Mouse (Mus musculus): Measurements from ENCODE around the gene Gm1043. TPM values are rescaled to one million over a fixed set of nuclear protein-coding genes. Genes with fewer than 3 reads are reported as not detected.

The Gm1043 gene
- polyA plus RNA-seq, 1 experiment from 2014 or later, result not detected

DNA sequence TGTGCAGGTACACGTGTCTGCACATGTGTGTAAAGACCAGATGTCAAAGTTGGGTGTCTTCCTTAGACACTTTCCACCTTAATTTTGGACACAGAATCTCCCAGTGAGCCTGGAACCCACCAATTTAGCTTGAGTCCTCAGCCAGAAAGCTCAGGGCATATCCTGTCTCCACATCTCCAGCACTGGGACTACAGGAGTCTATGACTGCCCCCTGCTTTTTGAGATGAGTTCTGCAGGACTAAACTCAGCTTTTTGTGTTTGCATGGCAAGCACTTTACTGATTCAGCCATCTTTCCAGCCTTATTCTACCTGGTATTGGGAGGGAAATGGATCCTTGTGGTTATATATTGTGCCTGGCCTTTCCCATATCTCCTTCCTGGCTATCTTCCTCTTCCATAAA lies 120.2 kb downstream of the Gm1043 start:
- H3K4me1 ChIP-seq (replicated peaks), result 0 out of 2 replicates have a peak, but pooled peaks cover 3% of the 10 kb centered on the region
- H3K27me3 ChIP-seq, result peaks cover 8% of the 10 kb centered on the region; the same call in 1 of the 2 replicates
- H3K36me3 ChIP-seq, result no peaks in the 10 kb centered on the region
- no peak overlapping the region for H3K4me3 ChIP-seq (replicated peaks)
- 0 out of 2 replicates have a peak, but pooled peaks cover 6% of the 10 kb centered on the region for H3K9me3 ChIP-seq
- H3K4me2 ChIP-seq, result no peak overlapping the region
- ATAC-seq (ENCODE audit: insufficient number of reproducible peaks, insufficient read depth, low FRiP score, low TSS enrichment, low read depth), result no peak
- H3K9ac ChIP-seq (replicated peaks), result no peak overlapping the region
- WGBS, result 80% methylated on average over 1 of the region's 1 CpGs
- no peak overlapping the region for H3K27ac ChIP-seq

DNA sequence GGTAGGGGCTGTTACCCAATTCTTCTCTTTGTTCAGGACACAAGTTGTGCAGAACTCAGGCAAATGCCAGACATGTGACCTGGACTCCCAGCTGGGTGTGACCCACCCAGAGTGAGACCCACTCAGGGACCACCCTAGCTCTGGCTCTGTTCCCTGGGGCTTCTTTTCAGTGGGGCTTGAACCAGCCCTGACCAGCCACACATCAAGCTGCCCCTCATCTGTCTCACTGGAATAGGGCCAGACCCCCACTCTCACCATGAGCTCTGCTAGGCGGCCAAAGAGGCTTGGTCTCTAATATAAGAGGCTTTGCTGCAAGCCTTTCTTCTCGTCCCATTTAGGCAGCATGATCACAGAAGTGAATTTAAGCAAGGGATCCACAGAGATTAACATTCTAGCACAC lies 121.2 kb downstream of the Gm1043 start:
- Histone ChIP-seq H3K4me3 (replicated peaks) (no peak overlapping the region), H3K4me1 (replicated peaks) (0 out of 2 replicates have a peak, but pooled peaks cover 3% of the 10 kb centered on the region), H3K36me3 (no peaks in the 10 kb centered on the region), H3K4me2 (no peak overlapping the region), H3K27me3 (0 out of 2 replicates have a peak, but pooled peaks cover 5% of the 10 kb centered on the region), H3K9ac (replicated peaks) (no peak overlapping the region), H3K27ac (no peak overlapping the region), H3K9me3 (0 out of 2 replicates have a peak, but pooled peaks cover 6% of the 10 kb centered on the region)
- WGBS, result 73% methylated on average over 2 of the region's 2 CpGs
- no peak for ATAC-seq (ENCODE audit: insufficient number of reproducible peaks, insufficient read depth, low FRiP score, low TSS enrichment, low read depth)

DNA sequence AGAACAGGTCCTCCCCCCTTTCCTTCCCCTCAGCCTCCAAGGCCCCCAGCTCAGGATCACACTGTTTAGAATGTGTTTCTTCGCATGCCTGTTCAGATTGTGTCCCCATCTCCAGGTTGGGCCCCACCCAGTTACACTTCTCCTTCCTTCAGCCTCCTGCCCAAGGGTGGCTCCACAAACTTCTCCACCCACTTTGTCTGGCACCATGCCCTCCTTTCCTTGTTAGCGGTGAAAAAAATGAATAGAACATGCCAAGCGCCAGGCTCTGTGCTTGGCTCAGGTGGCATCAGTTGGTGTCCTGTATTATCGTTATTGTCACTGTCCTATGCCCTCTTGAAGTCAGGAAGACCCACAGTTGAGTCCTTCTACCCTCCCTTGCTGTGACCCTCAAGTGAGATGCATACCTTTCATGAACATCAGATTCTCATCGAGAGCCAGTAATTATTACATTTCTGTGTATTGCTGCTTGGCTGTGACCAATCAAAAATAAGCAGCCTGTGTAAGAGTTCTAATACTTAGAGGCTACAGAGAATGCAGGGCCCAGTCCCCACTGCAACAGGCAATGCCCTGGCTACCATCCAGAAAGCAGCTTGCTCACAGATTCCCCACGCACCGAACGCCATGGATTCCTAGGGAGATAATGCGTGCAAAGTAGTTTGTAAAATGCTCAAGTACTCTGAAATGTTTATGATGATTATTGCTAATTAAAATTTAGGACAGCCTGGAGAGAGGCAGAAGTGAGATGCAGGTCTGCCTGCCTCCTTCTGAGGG lies 128.0 kb downstream of the Gm1043 start:
- no peak for ATAC-seq (ENCODE audit: insufficient number of reproducible peaks, insufficient read depth, low FRiP score, low TSS enrichment, low read depth)
- H3K27ac ChIP-seq, result no peak overlapping the region
- H3K9me3 ChIP-seq, result 0 out of 2 replicates have a peak, but pooled peaks cover 4% of the 10 kb centered on the region
- H3K4me3 ChIP-seq (replicated peaks), result no peak overlapping the region
- H3K4me1 ChIP-seq (replicated peaks), result 0 out of 2 replicates have a peak, but pooled peaks cover 3% of the 10 kb centered on the region
- WGBS, result 85% methylated on average over 9 of the region's 9 CpGs
- H3K27me3 ChIP-seq, result peaks cover 3% of the 10 kb centered on the region
- no peak overlapping the region for H3K4me2 ChIP-seq
- no peaks in the 10 kb centered on the region for H3K36me3 ChIP-seq
- H3K9ac ChIP-seq (replicated peaks), result no peak overlapping the region

DNA sequence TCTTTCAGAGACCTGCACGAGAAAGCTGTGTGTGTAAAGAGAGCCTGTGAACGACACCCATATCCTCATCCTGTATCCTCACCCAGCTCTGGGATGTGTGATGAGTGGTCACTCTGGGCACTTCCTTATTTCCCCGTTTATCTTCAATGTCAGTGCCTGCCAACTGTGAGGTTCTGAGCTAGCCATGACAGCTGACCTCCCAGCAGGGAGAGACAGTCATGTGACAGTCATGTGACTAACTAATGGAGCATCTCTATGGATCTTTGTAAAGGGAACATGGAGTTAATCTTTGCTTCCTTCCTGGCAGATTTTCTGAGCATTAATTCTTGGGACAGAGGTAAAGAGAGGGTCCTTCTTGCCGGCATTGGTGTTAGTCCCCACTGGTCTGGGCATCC lies 128.5 kb downstream of the Gm1043 start:
- H3K4me3 ChIP-seq (replicated peaks), result no peak overlapping the region
- H3K27ac ChIP-seq, result no peak overlapping the region
- no peaks in the 10 kb centered on the region for H3K9me3 ChIP-seq
- no peaks in the 10 kb centered on the region for H3K36me3 ChIP-seq
- ATAC-seq (ENCODE audit: insufficient number of reproducible peaks, insufficient read depth, low FRiP score, low TSS enrichment, low read depth), result no peak
- WGBS, result 78% methylated on average over 4 of the region's 4 CpGs
- no peak overlapping the region for H3K4me2 ChIP-seq
- peaks cover 3% of the 10 kb centered on the region for H3K27me3 ChIP-seq
- H3K4me1 ChIP-seq (replicated peaks), result 0 out of 2 replicates have a peak, but pooled peaks cover 3% of the 10 kb centered on the region
- H3K9ac ChIP-seq (replicated peaks), result no peak overlapping the region

DNA sequence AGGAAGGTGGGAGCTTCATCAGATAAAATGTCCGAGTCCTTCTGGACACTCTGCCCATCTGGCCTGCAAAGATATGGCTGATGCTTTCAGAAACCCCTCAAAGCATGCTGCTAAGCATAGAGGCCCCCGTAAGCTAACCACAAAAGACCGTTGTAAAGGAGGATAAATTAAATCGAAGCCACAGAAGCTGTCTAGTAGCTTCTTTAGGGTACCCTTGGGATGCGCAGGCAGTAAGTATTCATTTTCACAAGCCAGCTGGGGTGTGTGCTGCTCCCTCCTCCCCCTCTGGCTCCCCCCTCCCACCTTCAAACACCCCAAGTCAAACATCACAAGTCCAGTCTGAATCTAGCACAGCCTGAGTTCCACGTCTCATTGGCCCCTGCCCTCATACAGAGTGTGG lies 129.4 kb downstream of the Gm1043 start:
- 81% methylated on average over 6 of the region's 6 CpGs for WGBS
- 0 out of 2 replicates have a peak, but pooled peaks cover 3% of the 10 kb centered on the region for H3K4me1 ChIP-seq (replicated peaks)
- no peak overlapping the region for H3K4me2 ChIP-seq
- H3K9me3 ChIP-seq, result no peaks in the 10 kb centered on the region
- peaks cover 3% of the 10 kb centered on the region for H3K27me3 ChIP-seq
- no peaks in the 10 kb centered on the region for H3K36me3 ChIP-seq
- ATAC-seq (ENCODE audit: insufficient number of reproducible peaks, insufficient read depth, low FRiP score, low TSS enrichment, low read depth), result no peak
- H3K9ac ChIP-seq (replicated peaks), result no peak overlapping the region
- H3K27ac ChIP-seq, result no peak overlapping the region
- H3K4me3 ChIP-seq (replicated peaks), result no peak overlapping the region

DNA sequence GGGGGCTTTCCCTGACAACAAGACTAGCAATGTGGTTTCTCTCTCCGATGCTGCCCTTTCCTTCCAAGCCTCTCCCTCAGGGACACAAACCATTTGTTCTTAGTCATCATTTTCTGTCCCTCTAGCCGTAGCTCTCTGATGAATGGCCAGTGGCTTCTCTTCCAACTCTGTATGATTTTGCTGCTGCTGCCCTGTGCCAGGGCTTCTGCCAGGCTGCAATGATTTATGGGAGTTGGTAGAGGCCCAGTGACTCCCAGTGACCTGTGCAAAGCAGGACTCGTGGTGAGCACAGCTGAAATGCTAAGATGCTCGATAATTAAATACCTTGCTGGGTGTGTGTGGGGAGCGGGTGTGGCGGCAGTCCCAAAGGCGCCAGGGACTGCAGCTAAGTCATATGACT lies 130.1 kb downstream of the Gm1043 start:
- no peak for ATAC-seq (ENCODE audit: insufficient number of reproducible peaks, insufficient read depth, low FRiP score, low TSS enrichment, low read depth)
- Histone ChIP-seq H3K36me3 (no peaks in the 10 kb centered on the region), H3K27me3 (peaks cover 3% of the 10 kb centered on the region), H3K4me2 (no peak overlapping the region), H3K9me3 (no peaks in the 10 kb centered on the region), H3K4me3 (replicated peaks) (no peak overlapping the region), H3K27ac (no peak overlapping the region), H3K4me1 (replicated peaks) (no peaks in the 10 kb centered on the region), H3K9ac (replicated peaks) (no peak overlapping the region)
- 89% methylated on average over 7 of the region's 7 CpGs for WGBS

DNA sequence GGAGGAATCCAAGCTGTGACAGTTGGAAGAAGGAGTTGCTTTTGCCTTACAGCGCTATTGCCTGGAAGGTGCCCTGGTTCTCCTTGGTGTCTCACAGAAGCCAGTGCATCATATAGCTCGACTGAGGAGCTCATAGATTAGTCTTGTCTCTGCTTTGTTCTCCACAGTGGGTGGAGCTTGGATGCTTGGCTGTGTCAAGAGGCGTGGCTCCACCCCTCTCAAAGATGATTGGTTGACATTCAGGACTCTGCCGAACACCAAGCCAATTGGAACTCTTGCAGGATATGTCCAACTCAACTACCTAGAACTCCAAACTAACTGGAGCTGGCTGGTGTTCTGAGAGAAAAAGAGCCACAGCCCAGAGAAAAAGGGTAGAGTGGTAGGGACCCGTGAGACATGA lies 134.4 kb downstream of the Gm1043 start:
- WGBS, result 50% methylated on average over 5 of the region's 5 CpGs

DNA sequence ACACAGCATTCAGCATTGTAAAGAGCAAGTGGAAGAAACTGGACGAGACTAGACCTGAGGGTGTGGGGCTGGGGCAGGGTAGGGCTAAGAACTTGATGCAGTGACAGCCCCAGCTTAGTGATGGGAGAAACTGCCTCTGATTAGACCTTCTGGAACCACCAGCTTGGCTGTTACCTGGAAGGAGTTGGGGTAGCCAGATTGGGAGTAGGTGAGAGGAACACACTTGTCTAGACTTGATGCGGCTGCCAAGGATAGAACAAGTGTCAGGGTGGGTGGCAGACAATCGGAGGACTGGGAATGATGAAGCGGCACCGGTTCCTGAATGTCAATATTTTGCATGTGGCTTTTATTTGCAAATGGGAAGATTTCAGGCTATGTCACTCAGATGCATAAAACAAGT lies 135.4 kb downstream of the Gm1043 start:
- no peak overlapping the region for H3K27ac ChIP-seq
- H3K4me3 ChIP-seq (replicated peaks), result no peak overlapping the region
- WGBS, result 82% methylated on average over 5 of the region's 5 CpGs
- no peak overlapping the region for H3K4me2 ChIP-seq
- 0 out of 2 replicates have a peak, but pooled peaks cover 8% of the 10 kb centered on the region for H3K27me3 ChIP-seq
- H3K36me3 ChIP-seq, result no peaks in the 10 kb centered on the region
- no peaks in the 10 kb centered on the region for H3K9me3 ChIP-seq
- no peak for ATAC-seq (ENCODE audit: insufficient number of reproducible peaks, insufficient read depth, low FRiP score, low TSS enrichment, low read depth)
- H3K4me1 ChIP-seq (replicated peaks), result no peaks in the 10 kb centered on the region
- H3K9ac ChIP-seq (replicated peaks), result no peak overlapping the region

More for the DNA sequence above, 134.4 kb downstream of the Gm1043 start:
- H3K27ac ChIP-seq, result no peak overlapping the region
- H3K27me3 ChIP-seq, result 0 out of 2 replicates have a peak, but pooled peaks cover 6% of the 10 kb centered on the region
- H3K4me3 ChIP-seq (replicated peaks), result no peak overlapping the region
- no peaks in the 10 kb centered on the region for H3K4me1 ChIP-seq (replicated peaks)
- H3K4me2 ChIP-seq, result no peak overlapping the region
- H3K9ac ChIP-seq (replicated peaks), result no peak overlapping the region
- no peaks in the 10 kb centered on the region for H3K36me3 ChIP-seq
- no peak for ATAC-seq (ENCODE audit: insufficient number of reproducible peaks, insufficient read depth, low FRiP score, low TSS enrichment, low read depth)
- no peaks in the 10 kb centered on the region for H3K9me3 ChIP-seq

DNA sequence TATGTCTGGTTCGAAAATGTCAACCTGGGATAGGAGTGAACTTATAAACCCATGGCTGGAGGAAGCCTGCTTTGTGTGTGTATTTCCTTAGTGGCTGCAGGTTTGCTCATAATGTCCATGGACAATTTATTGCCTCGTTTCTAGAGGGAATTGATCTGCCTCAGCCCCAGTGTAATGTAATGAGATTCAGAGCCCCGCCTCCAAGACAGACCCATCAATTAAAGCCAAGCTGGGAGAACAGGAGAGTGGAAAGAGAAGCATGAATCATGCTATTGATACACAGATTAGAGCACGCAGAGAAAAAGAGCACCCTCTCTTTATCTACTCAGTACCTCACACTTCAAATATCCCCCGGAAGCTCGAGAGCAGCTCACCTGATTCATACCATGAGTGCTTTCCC lies 136.4 kb downstream of the Gm1043 start:
- Histone ChIP-seq H3K4me2 (no peak overlapping the region), H3K9me3 (no peaks in the 10 kb centered on the region), H3K36me3 (no peaks in the 10 kb centered on the region), H3K4me3 (replicated peaks) (no peak overlapping the region), H3K4me1 (replicated peaks) (no peaks in the 10 kb centered on the region), H3K27me3 (0 out of 2 replicates have a peak, but pooled peaks cover 8% of the 10 kb centered on the region), H3K27ac (no peak overlapping the region), H3K9ac (replicated peaks) (no peak overlapping the region)
- no peak for ATAC-seq (ENCODE audit: insufficient number of reproducible peaks, insufficient read depth, low FRiP score, low TSS enrichment, low read depth)
- 51% methylated on average over 6 of the region's 6 CpGs for WGBS

DNA sequence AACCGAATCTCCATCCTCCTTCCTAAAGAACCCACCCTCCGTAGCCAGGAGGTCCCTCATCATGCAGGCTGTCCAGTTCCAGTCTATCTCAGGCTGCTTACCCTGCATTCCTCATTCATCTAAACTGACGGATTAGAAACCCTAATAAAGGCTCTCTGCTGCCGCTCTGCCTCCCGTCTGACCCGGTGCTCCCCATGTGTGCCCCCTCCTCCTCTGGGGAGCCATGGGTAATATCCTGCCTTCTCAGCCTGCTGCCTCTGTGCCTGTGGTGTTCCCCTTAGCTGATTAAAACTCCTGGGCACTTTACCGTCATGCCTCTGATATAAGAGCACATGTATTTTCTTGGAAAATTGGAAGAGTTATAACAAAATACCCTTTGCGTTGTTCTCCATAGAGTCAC lies 137.1 kb downstream of the Gm1043 start:
- no peak for ATAC-seq (ENCODE audit: insufficient number of reproducible peaks, insufficient read depth, low FRiP score, low TSS enrichment, low read depth)
- H3K36me3 ChIP-seq, result no peaks in the 10 kb centered on the region
- 44% methylated on average over 8 of the region's 8 CpGs for WGBS
- no peaks in the 10 kb centered on the region for H3K9me3 ChIP-seq
- H3K27me3 ChIP-seq, result 0 out of 2 replicates have a peak, but pooled peaks cover 8% of the 10 kb centered on the region
- H3K4me3 ChIP-seq (replicated peaks), result no peak overlapping the region
- H3K27ac ChIP-seq, result no peak overlapping the region
- H3K9ac ChIP-seq (replicated peaks), result no peak overlapping the region
- H3K4me2 ChIP-seq, result no peak overlapping the region
- no peaks in the 10 kb centered on the region for H3K4me1 ChIP-seq (replicated peaks)

DNA sequence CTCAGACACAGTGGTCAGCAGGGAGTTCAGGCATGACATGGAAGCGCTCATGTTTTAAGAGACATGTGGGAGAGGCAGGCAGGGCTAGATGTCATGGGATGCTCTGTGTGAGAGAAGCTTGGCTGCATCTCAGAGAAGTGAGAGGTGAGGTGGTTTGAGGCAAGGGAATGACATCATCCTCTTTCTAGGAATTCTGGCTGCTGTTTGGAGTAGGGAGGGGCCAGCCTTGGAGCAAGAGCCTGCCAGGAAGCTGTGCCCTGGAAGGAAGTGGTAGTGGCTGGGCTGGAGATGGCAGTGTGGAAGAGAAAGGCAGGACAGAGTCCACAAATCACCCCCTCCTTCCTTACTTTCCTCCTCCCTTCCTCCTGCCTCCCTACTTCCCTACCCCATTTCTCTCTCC lies 140.5 kb downstream of the Gm1043 start:
- 82% methylated on average over 1 of the region's 1 CpGs for WGBS

More for the DNA sequence above, 140.5 kb downstream of the Gm1043 start:
- no peak for ATAC-seq (ENCODE audit: insufficient number of reproducible peaks, insufficient read depth, low FRiP score, low TSS enrichment, low read depth)
- Histone ChIP-seq H3K4me3 (replicated peaks) (no peak overlapping the region), H3K27ac (no peak overlapping the region), H3K9me3 (no peaks in the 10 kb centered on the region), H3K36me3 (no peaks in the 10 kb centered on the region), H3K9ac (replicated peaks) (no peak overlapping the region), H3K4me1 (replicated peaks) (no peaks in the 10 kb centered on the region), H3K27me3 (peaks cover 17% of the 10 kb centered on the region; the same call in 1 of the 2 replicates), H3K4me2 (no peak overlapping the region)
